Mouse (Mus musculus) mouse embryonic stem cell (cell line): ENCODE measurements around the gene Zfp619.

Experiments used
- in situ Hi-C, 2 experiments: fragments of 300-500 bp; cut with MboI; formaldehyde crosslinking; loops; 1 replicate in 1 of 2; 3 replicates in 1 of 2; pipeline ENCODE4 v1.14.3; 2019 to 2020; ENCODE audit warnings: low sequenced_read_pairs in 2 of 2, low pct_unique_long_range_greater_than_20kb in 1 of 2, mixed read lengths in 1 of 2; ENCODE audit not compliant: unreplicated experiment in 1 of 2

Zfp619 gene

DNA sequence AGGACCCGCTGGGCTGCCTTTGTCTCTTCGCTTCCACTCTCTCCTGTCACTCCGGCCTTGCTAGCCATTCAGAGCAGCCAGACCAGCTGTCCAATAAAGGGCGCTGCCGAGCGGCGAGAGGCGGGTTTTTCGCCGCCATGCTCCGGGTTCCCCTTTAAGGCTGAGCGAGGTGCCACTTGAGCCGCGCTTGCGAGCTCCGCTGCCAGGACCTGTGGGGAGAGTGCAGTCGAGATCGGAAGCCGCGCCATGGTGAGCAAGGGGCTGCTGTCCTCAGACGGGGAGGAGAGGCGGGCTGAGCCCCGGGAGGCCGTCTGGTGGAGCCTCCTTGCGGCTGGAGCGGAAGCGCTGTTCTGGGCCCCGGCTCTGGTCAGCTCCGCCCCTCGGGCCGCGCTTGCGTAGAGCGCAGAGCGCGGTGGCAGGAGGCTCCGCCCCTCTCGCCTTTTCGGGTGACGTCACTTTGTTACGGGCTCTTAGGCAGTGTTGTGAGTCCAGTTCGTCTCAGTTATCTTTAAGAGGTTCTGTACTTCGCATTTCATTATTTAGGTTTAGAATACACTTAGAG, at the start of gene Zfp619:
TSS of gene Zfp619 (plus strand) at position 151 of the 562 bp plus-strand sequence.
- in situ Hi-C loops: no loop called here

GRCm38 (mm10) chr7:39479013-39479412, 38.6 kb upstream of the Zfp619 start:
- in situ Hi-C loops: no loop called here

DNA sequence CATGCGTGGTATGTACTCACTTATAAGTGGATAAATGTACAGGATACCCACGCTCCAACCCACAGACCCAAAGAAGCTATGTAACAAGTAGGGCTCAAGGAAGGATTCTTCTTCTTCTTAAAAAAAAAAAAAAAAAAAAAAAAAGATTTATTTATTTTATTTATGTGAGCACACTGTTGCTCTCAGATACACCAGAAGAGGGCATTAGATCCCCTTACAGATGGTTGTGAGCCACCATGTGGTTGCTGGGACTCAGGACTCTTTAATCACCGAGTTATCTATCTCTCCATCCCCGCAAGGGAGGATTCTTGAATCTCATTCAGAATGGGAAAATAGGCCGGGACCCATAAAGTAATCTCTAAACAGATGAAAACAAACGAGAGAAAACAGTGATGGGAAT, 33.2 kb upstream of the Zfp619 start:
- in situ Hi-C loops: no loop called here

DNA sequence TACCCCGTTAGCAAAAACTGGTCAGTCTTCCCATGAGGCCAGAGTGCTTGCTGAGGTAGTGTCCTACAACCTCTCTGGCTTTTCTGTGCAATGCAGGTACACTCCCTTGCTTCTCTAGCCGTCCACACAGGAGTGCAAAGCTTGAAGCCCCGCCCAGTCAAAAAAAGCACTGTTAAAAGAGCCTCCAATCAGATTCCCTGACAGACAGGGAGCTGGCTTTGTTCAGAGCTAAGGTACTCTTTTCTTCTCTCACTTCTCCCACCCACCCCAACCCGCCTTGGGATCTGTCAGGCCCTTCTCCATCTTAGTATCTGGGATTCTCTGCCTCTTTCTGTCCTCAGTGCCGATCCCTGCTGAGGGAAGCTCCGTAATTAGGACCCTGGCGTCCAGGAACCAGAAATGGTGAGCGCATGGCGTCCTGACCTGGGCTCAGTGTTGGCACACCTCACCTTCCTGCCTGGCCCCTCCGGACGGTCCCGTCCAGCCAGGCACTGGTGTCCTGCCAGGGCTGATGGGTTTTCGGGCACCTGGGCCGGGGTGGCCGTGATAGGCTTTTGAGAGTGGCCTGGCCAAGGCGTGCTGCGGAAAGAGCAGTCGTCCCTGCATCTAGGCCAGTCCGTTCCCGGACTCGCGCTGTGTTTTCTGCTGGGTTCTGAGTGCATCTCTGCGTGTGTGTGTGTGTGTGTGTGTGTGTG, 30.3 kb upstream of the Zfp619 start:
- in situ Hi-C loops: no loop called here

GRCm38 (mm10) chr7:39487854-39488205, 29.7 kb upstream of the Zfp619 start:
- in situ Hi-C loops: no loop called here

- in situ Hi-C loops: no loop called here
Observed at GRCm38 (mm10) chr7:39494646-39495045, 22.9 kb upstream of the Zfp619 start.

- in situ Hi-C loops: no loop called here
Observed at GRCm38 (mm10) chr7:39504100-39504499, 13.5 kb upstream of the Zfp619 start.

- in situ Hi-C loops: no loop called here
Observed at GRCm38 (mm10) chr7:39518362-39518761, 796 bp downstream of the Zfp619 start.

DNA sequence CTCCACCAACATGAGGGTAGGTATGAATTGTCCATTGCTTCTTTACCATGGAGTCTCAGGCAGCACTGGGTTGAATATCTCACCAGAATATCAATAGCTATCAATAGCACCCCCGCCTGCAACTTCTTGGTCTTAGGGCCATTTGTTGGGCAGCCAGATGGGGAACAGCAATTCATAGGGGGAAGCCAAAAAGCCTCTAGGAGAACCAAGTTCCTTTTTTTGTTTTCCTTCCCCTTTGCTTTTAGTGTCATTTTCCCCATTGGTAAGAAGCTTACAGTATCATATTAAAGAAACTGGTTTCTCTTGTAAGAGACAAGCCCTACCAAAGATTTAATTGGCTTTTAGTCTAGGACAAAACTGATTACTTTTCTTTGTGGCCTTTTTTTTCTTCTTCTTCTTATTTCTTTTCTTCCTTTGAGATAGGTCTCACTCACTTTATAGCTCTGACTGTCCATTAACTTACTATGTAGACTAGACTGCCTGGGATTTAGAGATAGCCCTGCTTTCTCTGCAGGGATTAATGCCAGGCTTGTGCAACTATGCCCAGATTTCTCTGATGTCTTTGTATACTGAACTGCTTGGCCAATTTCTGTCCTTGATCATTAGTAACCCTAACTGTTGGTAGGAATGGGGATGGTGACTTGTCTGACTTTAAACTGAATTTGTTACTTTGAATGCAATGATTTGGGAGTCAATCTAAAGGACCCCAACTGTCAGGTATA, 6.3 kb downstream of the Zfp619 start:
- in situ Hi-C loops: no loop called here

- in situ Hi-C loops: no loop called here
Observed at GRCm38 (mm10) chr7:39543151-39543550, 25.6 kb downstream of the Zfp619 start.

DNA sequence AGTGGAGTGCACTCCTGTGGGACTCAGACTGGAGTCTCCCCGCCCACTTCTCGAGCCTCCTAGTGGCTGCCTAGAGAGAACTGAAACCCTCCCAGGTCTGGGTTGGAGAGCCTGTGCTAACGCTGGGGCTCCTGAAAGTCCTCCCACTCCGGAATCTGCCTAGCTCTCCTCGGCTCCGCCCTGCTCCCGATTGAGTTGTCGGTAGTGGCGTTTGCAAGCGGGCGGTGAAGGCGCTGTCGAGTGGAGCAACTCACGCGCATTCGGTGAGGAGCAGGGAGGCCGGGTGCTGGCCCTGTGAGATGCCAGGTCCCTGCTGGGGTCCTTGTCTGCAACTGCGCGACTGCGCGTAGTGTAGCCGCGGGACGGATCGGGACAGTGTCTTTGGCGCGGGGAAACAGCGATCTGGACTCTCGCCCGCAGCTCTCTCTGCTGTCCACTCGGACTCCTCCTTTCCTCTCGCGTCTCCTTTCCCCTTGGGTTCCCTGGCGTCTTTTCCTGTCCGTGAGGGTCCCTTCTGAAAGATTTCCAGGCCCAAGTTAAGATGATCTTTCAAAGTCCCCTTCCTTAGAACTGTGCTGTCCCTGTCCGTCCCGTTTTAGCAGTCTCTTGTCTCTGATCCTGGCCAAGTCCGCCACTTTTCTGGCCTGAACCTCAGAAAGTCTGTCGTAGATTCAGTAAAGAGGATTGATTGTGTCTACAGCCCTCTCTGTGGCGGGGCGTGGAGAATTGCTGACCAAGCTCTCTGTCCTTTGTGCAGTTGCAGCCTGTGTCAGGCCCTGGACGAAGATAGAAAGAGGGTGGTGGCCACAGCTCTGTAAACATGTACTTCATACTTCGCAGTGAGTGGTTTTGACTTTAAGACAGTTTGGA, 26.9 kb downstream of the Zfp619 start:
- in situ Hi-C loops: no loop called here

- in situ Hi-C loops: no loop called here
Observed at GRCm38 (mm10) chr7:39545134-39545533, 27.6 kb downstream of the Zfp619 start.

DNA sequence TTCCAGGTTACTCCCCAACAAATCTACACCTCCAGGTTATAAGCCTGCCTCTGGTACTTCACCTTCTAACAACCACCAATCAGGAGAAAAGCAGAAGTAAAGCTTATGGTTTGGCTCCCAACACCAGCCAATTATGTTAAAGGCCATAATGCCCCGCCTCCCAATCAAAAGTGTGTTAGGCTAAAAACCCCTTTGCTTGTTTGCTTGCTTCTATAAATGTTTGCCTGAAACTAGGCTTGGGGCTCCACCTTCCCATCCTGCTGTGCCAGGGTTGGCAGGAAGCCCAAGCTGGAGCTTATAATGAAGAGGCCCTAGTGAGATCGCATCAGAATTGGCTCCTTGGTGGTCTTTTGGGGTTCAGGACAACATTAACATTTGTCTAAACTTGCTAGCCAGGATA, 31.8 kb downstream of the Zfp619 start:
- in situ Hi-C loops: no loop called here

- in situ Hi-C loops: no loop called here
Observed at GRCm38 (mm10) chr7:39551976-39552891, 34.7 kb downstream of the Zfp619 start.

- in situ Hi-C loops: no loop called here
Observed at GRCm38 (mm10) chr7:39552993-39553392, 35.4 kb downstream of the Zfp619 start.

- in situ Hi-C loops: no loop called here
Observed at GRCm38 (mm10) chr7:39553871-39554270, 36.3 kb downstream of the Zfp619 start.

- in situ Hi-C loops: no loop called here
Observed at GRCm38 (mm10) chr7:39580066-39580465, 62.5 kb downstream of the Zfp619 start.

DNA sequence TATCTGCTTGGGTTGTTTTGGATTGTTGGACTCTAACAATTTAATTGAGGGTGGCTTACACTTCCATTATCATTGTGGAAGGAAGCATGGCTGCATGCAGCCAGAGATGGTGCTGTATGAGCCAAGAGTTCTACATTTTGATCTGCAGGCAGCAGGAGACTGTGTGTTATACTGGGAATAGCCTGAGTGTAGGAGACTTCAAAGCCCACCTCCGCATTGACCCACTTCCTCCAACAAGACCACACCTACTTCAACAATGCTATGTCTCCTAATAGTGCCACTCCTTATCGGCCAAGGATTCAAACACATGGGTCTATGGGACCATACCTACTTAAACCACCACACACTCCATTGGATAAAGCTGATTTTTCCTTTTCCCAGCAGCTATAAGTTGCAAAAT, 63.0 kb downstream of the Zfp619 start:
- in situ Hi-C loops: no loop called here
